28 mouse cellular contexts compared by ENCODE assay signal in the genomic region with DNA sequence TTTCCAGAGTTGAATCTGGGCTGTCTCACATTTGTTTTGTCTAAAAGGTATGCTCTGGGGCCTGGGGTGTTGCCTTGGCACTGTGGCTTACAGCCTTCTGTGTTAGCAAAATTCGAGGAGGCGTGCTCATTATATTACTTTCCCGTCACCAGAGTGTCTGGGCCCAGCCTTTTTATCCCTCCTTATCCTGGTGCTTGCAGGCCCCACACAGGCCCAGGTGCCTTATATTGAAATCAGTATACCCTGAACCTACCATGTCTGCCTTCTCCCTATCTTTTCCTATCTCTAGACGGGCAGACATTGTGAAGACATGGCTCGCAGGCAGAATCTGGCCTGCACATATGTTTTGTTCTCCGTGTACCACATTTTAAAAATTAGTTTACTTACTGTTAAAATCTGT.
DNase-seq lines count a peak whose midpoint lies in the region; ATAC-seq and TF ChIP-seq lines count a peak whose summit lies in the region.
"Had no signal": no experiment of that assay in that cellular context is flagged by ENCODE, and none has a peak within 500 bp of the region (broad histone marks: within the 10 kb centered on the region; RNA-seq: fewer than 3 reads in every experiment).

No protein-coding gene starts in this region.

- no peak for TF ChIP-seq CTCF in liver, postnatal 0 days (IDR thresholded peaks at IDR 0.05; ENCODE audit: low read depth)

- no peak overlapping the region for H3K4me2 ChIP-seq in embryonic facial prominence, embryonic 13.5 days
- no peak overlapping the region for H3K4me2 ChIP-seq in liver, embryonic 12.5 days
- no peak overlapping the region for H3K4me2 ChIP-seq in liver, postnatal 0 days (ENCODE audit: low read depth, low read length)
- H3K4me2 ChIP-seq in liver, embryonic 16.5 days (ENCODE audit: low read depth, low read length) = no peak overlapping the region
- no peak overlapping the region for H3K4me2 ChIP-seq in kidney, embryonic 15.5 days
- H3K4me2 ChIP-seq: embryonic facial prominence, embryonic 12.5 days; embryonic facial prominence, embryonic 15.5 days; forebrain, embryonic 12.5 days had no signal

- H3K27ac ChIP-seq in embryonic facial prominence, embryonic 13.5 days = no peak overlapping the region
- no peak overlapping the region for H3K27ac ChIP-seq in embryonic facial prominence, embryonic 10.5 days (replicated peaks)
- H3K27ac ChIP-seq in liver, embryonic 12.5 days = no peak overlapping the region
- no peak overlapping the region for H3K27ac ChIP-seq in liver, postnatal 0 days (ENCODE audit: low read depth)
- no peak overlapping the region for H3K27ac ChIP-seq in liver, embryonic 16.5 days (ENCODE audit: low read length)
- no peak overlapping the region for H3K27ac ChIP-seq in kidney, embryonic 15.5 days
- H3K27ac ChIP-seq: embryonic facial prominence, embryonic 12.5 days; embryonic facial prominence, embryonic 15.5 days; forebrain, embryonic 10.5 days; forebrain, embryonic 12.5 days had no signal

- ATAC-seq in embryonic facial prominence, embryonic 13.5 days (ENCODE audit: insufficient number of reproducible peaks, insufficient read depth, low FRiP score, low TSS enrichment, low read depth) = no peak
- peak; percentile 45; the same call in 1 of the 2 replicates for ATAC-seq in liver, embryonic 12.5 days
- ATAC-seq in liver, postnatal 0 days = no peak
- ATAC-seq in liver, embryonic 16.5 days (ENCODE audit: low read depth) = 0 out of 2 replicates have a peak, but pooled peaks have one; percentile 27
- ATAC-seq in megakaryocyte-erythroid progenitor cell, adult 5-6 weeks (replicated peaks; ENCODE audit: low FRiP score, low TSS enrichment, poor library complexity, severe bottlenecking) = peak; percentile 80
- no peak for ATAC-seq in kidney, embryonic 15.5 days (replicated peaks; ENCODE audit: low FRiP score)
- ATAC-seq: CD4-positive, CD25-positive, alpha-beta regulatory T cell, adult 4 months; forebrain, embryonic 14.5 days; forebrain, embryonic 16.5 days had no signal

- H3K9ac ChIP-seq in embryonic facial prominence, embryonic 13.5 days = 0 out of 2 replicates have a peak overlapping the region, but pooled peaks have one; percentile 6
- H3K9ac ChIP-seq in liver, embryonic 12.5 days = no peak overlapping the region
- no peak overlapping the region for H3K9ac ChIP-seq in liver, postnatal 0 days (replicated peaks)
- no peak overlapping the region for H3K9ac ChIP-seq in liver, embryonic 16.5 days (ENCODE audit: low read depth, low read length)
- no peak overlapping the region for H3K9ac ChIP-seq in kidney, embryonic 15.5 days
- H3K9ac ChIP-seq: embryonic facial prominence, embryonic 12.5 days; embryonic facial prominence, embryonic 15.5 days; forebrain, embryonic 12.5 days had no signal

- no peaks in the 10 kb centered on the region for H3K27me3 ChIP-seq in embryonic facial prominence, embryonic 13.5 days
- H3K27me3 ChIP-seq in embryonic facial prominence, embryonic 10.5 days (replicated peaks; ENCODE audit: low read depth, poor library complexity, severe bottlenecking) = no peaks in the 10 kb centered on the region
- H3K27me3 ChIP-seq in liver, embryonic 12.5 days (replicated peaks) = no peaks in the 10 kb centered on the region
- no peaks in the 10 kb centered on the region for H3K27me3 ChIP-seq in liver, postnatal 0 days (ENCODE audit: insufficient read depth, low read length)
- H3K27me3 ChIP-seq in liver, embryonic 16.5 days (ENCODE audit: control insufficient read depth, insufficient read depth, low read depth, low read length) = no peaks in the 10 kb centered on the region
- H3K27me3 ChIP-seq in kidney, embryonic 15.5 days = no peaks in the 10 kb centered on the region
- H3K27me3 ChIP-seq: embryonic facial prominence, embryonic 12.5 days; embryonic facial prominence, embryonic 15.5 days; forebrain, embryonic 12.5 days had no signal

- H3K36me3 ChIP-seq in embryonic facial prominence, embryonic 13.5 days = peaks cover 6% of the 10 kb centered on the region; the same call in 1 of the 2 replicates
- H3K36me3 ChIP-seq in embryonic facial prominence, embryonic 10.5 days (replicated peaks) = peaks cover 7% of the 10 kb centered on the region
- H3K36me3 ChIP-seq in liver, embryonic 12.5 days = no peaks in the 10 kb centered on the region
- H3K36me3 ChIP-seq in liver, postnatal 0 days (replicated peaks; ENCODE audit: insufficient read depth, low read length) = no peaks in the 10 kb centered on the region
- H3K36me3 ChIP-seq in liver, embryonic 16.5 days (ENCODE audit: control insufficient read depth, insufficient read depth) = no peaks in the 10 kb centered on the region
- no peaks in the 10 kb centered on the region for H3K36me3 ChIP-seq in kidney, embryonic 15.5 days
- H3K36me3 ChIP-seq: embryonic facial prominence, embryonic 12.5 days; embryonic facial prominence, embryonic 15.5 days; forebrain, embryonic 12.5 days; G1E had no signal

- WGBS in embryonic facial prominence, embryonic 13.5 days = 74% methylated on average over 6 of the region's 6 CpGs
- 87% methylated on average over 6 of the region's 6 CpGs for WGBS in embryonic facial prominence, embryonic 10.5 days
- 43% methylated on average over 6 of the region's 6 CpGs for WGBS in liver, embryonic 12.5 days (ENCODE audit: insufficient replicate concordance)
- WGBS in liver, postnatal 0 days (ENCODE audit: insufficient replicate concordance) = 55% methylated on average over 6 of the region's 6 CpGs
- WGBS in liver, embryonic 16.5 days (ENCODE audit: insufficient replicate concordance) = 30% methylated on average over 6 of the region's 6 CpGs
- WGBS in kidney, embryonic 15.5 days = 75% methylated on average over 6 of the region's 6 CpGs

- TF ChIP-seq EP300 in liver, postnatal 0 days (IDR thresholded peaks at IDR 0.05; ENCODE audit: low read depth) = no peak

- DNase-seq in embryonic facial prominence, embryonic 10.5 days (ENCODE audit: low spot score) = no peak
- no peak for DNase-seq in liver, postnatal 0 days
- DNase-seq in Muller cell, postnatal 12 days (ENCODE audit: inconsistent ontology term) = no peak
- DNase-seq: adrenal gland, adult 2 months; adrenal gland, postnatal 10 days; adrenal gland, postnatal 25 days; B cell, adult 2 months; cerebellum, adult 11 months; cerebellum, adult 18-20 months; cerebellum, adult 8-10 months; cerebellum, adult 9-11 months; cerebellum, postnatal 14 days; cerebellum, postnatal 36 days; embryo, embryonic 11 days had no signal

- peaks cover 41% of the 10 kb centered on the region for H3K4me1 ChIP-seq in embryonic facial prominence, embryonic 13.5 days
- peaks cover 33% of the 10 kb centered on the region for H3K4me1 ChIP-seq in embryonic facial prominence, embryonic 10.5 days
- H3K4me1 ChIP-seq in liver, embryonic 12.5 days = peaks cover 44% of the 10 kb centered on the region
- peaks cover 17% of the 10 kb centered on the region for H3K4me1 ChIP-seq in liver, postnatal 0 days (ENCODE audit: insufficient read depth)
- peaks cover 3% of the 10 kb centered on the region; the same call in 1 of the 2 replicates for H3K4me1 ChIP-seq in liver, embryonic 16.5 days (ENCODE audit: control insufficient read depth, low read depth, low read length)
- peaks cover 43% of the 10 kb centered on the region for H3K4me1 ChIP-seq in kidney, embryonic 15.5 days

- H3K9me3 ChIP-seq in embryonic facial prominence, embryonic 13.5 days = no peaks in the 10 kb centered on the region
- H3K9me3 ChIP-seq in embryonic facial prominence, embryonic 10.5 days = no peaks in the 10 kb centered on the region
- H3K9me3 ChIP-seq in liver, embryonic 12.5 days (replicated peaks) = no peaks in the 10 kb centered on the region
- H3K9me3 ChIP-seq in liver, postnatal 0 days (ENCODE audit: low read length) = no peaks in the 10 kb centered on the region
- no peaks in the 10 kb centered on the region for H3K9me3 ChIP-seq in liver, embryonic 16.5 days (replicated peaks; ENCODE audit: control insufficient read depth, low read length)
- H3K9me3 ChIP-seq in kidney, embryonic 15.5 days (replicated peaks) = no peaks in the 10 kb centered on the region
- H3K9me3 ChIP-seq: embryonic facial prominence, embryonic 12.5 days; embryonic facial prominence, embryonic 15.5 days; forebrain, embryonic 10.5 days; forebrain, embryonic 12.5 days had no signal

- no peak overlapping the region for H3K4me3 ChIP-seq in embryonic facial prominence, embryonic 13.5 days
- H3K4me3 ChIP-seq in embryonic facial prominence, embryonic 10.5 days = no peak overlapping the region
- H3K4me3 ChIP-seq in liver, embryonic 12.5 days = no peak overlapping the region
- no peak overlapping the region for H3K4me3 ChIP-seq in liver, postnatal 0 days (ENCODE audit: low read depth, low read length)
- no peak overlapping the region for H3K4me3 ChIP-seq in liver, embryonic 16.5 days (ENCODE audit: low read depth, low read length)
- no peak overlapping the region for H3K4me3 ChIP-seq in kidney, embryonic 15.5 days (replicated peaks)
- H3K4me3 ChIP-seq: embryonic facial prominence, embryonic 12.5 days; embryonic facial prominence, embryonic 15.5 days; erythroblast, embryonic 14.5 days; forebrain, embryonic 10.5 days; forebrain, embryonic 12.5 days had no signal

Comparison
In these comparisons a context has a peak if more than half of its experiments do, and no peak if none do; other contexts are left out.
1. ATAC-seq: peak in liver, embryonic 12.5 days (single experiment), liver, embryonic 16.5 days (single experiment) and megakaryocyte-erythroid progenitor cell, adult 5-6 weeks (single experiment); none in embryonic facial prominence, embryonic 13.5 days (single experiment), liver, postnatal 0 days (single experiment) and kidney, embryonic 15.5 days (single experiment).